Mouse (Mus musculus) left cerebral cortex, adult 2 months (tissue): ENCODE results near the gene Sertad3. TPM values are rescaled to one million over a fixed set of nuclear protein-coding genes. Genes with fewer than 3 reads are reported as not detected.

Experiments
- DNase-seq, 2 experiments: peaks; one replicate each; pipeline ENCODE4 v3.0.0; 2021 to 2022; ENCODE audit warnings: low spot score in 2 of 2, mixed read lengths in 1 of 2; ENCODE audit errors: extremely low spot score in 1 of 2
- H3K27ac ChIP-seq: fragments of 200-600 bp; 2 replicates; pipeline ENCODE4 v1.8.1; 2022
- H3K4me3 ChIP-seq: fragments of 200-600 bp; 2 replicates; pipeline ENCODE4 v1.8.1; 2022
- CTCF ChIP-seq: fragments of 200-600 bp; IDR thresholded peaks from 2 replicates; pipeline ENCODE4 v1.8.1; 2022; ENCODE audit warnings: antibody characterized with exemption, mild to moderate bottlenecking, moderate library complexity
- intact Hi-C: fragments of 180-260 bp; cut with DNase I; formaldehyde crosslinking; loops from one replicate; pipeline ENCODE4 v1.15.1; 2025
- total RNA-seq, 2 experiments: library from RNA; stranded (reverse); gene quantifications; 2 replicates each; pipeline ENCODE4 v1.2.3; 2021

Gene Sertad3
- total RNA-seq, 2 experiments from 2014 or later: 3.3 TPM

DNA sequence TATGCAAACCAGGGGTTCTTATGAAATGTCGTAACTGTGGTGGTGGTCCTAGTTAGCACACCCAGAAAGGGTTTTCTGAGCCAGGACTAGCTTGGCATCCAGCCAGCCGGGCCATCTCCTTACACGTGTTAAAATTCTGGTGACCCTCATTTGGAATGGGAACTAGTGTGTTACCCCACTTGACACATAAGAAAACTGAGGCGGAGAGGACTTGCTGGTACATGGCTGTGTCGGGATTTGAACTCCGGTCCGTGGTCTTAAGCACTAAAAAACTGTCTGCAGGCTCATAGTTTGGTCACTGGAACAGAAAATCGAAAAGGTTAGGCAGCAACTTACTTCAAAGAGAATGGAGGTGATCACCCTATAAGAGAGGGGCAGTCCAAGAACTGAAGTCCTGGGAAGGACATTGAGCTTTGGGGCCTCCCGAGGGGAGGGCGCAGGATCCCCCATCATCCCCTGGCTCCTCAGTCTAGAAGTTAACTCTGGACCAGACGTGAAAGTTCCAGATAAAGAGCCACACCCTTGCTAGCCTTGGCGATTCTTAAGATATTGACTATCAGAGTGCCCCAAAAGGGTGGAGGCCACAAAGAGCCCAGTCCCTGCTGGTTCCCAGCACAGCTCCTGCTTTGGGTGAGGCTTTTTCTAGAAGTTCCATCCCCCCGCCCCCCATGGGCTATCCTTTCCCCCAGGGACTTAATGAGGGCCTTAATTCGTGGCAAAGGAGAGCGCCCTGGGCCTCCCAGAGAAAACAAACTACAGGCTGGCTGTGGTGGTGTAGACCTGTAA, 25.0 kb upstream of the Sertad3 start:
- no peak for TF ChIP-seq CTCF
- Histone ChIP-seq H3K4me3 (peak overlapping the region; percentile 68), H3K27ac (peak overlapping the region; percentile 34)
- intact Hi-C loops: loop anchor here (2.0 to 5.0 kb wide), 2 partner anchors 59 to 112 kb away; partner anchors contain the start of gene Ltbp4
- no peak for DNase-seq

DNA sequence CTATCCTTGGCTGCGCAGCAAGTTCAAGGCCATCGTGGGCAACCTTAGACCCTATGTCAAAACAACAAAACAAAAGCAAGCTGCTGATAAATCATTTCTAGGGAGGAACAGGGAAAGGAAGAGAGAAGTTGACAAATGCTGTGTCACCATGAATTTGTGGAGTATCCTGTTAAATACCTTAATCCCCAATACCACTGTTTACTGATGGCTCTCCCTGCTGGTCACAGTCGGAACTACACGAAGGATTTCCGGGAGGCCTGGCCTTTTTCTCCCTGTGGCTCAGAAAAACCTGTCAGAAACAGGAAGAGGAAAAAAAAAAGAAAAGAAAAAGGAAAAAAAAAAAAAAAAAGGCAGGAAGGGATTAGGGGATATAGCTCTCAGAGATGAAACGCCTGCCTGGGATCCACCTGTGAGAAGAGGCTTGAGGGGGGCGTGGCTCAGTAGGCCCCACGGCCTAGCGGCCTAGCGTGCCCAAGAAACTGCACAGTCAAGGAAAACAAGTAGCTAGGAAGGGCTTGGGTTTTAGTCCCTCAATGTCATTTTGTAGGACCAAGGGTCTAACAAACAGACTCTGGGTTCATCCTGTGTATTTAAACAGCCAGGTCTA, 24.2 kb upstream of the Sertad3 start:
- peak; percentile 69 for TF ChIP-seq CTCF
- H3K27ac ChIP-seq: no peak overlapping the region
- intact Hi-C loops: loop anchor here (2.0 to 5.0 kb wide), 2 partner anchors 58 to 113 kb away; partner anchors contain the start of gene Ltbp4
- no peak overlapping the region for H3K4me3 ChIP-seq
- DNase-seq: peak; percentile 56 to 74

DNA sequence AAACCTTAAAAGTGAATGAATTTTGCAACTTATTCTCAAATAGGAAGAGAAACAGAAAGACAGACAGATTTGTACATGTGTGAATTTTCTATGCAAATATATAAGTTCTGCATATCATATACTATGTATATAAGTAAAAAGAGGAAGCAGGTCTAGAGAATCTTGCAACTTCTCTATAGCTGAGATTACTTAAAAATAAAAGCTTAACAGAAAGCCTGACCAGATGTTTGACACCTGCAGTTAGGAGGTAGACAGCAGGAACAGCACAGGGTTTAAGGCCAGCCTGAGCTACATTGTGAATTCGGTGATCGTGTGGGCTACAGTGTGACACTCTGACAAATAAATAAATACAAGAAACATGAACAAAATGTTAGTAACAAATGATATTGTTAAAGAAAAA, 22.2 kb upstream of the Sertad3 start:
- intact Hi-C loops: no loop called here
- no peak for TF ChIP-seq CTCF
- Histone ChIP-seq H3K4me3 (no peak overlapping the region), H3K27ac (no peak overlapping the region)
- no peak for DNase-seq

DNA sequence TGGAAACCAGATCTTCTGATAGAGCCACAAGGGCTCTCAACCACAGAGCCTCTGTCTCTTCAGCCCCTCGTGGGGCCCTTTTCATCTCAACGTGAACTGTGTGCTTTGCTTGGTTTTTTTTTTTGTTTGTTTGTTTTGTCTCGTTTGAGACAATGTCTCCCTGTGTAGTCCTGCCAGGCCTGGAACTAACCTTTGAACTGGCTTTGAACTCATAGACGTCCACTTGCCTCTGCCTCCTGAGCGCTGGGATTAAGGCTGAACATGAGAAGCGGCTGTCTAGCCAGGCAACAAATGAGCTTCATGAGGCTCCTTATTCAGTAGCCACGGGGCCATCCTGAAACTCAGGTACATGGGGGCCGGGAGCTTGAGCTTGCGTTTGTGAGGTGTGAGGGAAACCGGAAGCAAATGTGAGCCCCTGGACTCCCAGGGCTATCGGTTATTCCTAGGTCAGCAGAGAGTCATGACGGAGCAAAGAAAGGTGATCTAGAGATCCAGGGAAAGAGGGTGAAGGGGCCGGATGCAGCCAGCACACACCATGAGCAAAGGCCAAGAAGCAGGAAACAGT, 21.3 kb upstream of the Sertad3 start:
- DNase-seq: no peak
- Histone ChIP-seq H3K27ac (no peak overlapping the region), H3K4me3 (no peak overlapping the region)
- intact Hi-C loops: no loop called here
- TF ChIP-seq CTCF: no peak

DNA sequence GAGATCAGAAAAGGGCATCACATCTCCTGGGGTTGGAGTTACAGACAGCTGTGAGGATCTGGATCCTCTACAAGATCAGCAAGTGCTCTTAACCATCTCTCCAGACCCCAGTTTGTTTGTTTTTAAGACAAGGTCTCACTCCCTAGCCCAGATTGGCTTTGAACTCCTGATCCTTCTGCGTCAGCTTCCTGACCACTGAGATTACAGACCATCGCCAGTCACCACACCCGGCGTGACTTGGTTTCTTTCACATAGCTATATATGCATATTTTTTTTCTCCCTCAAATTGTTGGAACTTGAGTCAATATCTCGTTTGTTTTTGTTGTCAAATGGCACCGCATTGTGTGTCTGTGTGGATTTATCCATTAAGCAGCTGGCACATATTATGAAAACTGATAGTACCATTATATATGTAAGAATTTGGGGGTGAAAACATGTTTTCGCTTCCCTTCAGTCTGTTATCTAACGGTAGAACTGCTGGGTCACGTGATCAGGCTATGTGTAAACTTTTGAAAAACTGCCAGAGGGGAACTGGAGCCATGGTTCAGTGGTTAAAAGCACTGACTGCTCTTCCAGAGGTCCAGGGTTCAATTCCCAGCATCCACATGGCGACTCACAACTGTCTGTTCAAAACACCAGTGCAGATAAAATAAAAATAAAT, 19.0 kb upstream of the Sertad3 start:
- intact Hi-C loops: no loop called here
- no peak for DNase-seq
- H3K27ac ChIP-seq: no peak overlapping the region
- TF ChIP-seq CTCF: no peak
- no peak overlapping the region for H3K4me3 ChIP-seq

DNA sequence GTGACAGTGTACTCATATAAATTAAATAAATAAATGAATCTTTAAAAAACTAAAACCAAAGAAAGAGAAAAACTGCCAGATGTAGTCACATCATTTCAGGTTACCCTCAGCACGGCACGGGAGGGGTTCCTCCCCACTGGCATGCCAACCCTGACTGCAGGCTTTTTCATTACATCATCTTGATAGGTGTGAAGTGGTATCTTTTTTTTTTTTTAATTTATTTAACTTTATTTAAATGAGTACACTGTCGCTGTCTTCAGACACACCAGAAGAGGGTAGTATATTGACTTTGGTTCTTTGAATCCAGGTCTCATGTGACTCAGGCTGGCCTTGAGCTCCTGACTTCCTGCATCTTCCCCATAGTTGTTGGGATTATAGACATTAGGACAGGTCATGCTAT, 18.3 kb upstream of the Sertad3 start:
- DNase-seq: no peak
- TF ChIP-seq CTCF: no peak
- no peak overlapping the region for H3K4me3 ChIP-seq
- H3K27ac ChIP-seq: no peak overlapping the region
- intact Hi-C loops: no loop called here

DNA sequence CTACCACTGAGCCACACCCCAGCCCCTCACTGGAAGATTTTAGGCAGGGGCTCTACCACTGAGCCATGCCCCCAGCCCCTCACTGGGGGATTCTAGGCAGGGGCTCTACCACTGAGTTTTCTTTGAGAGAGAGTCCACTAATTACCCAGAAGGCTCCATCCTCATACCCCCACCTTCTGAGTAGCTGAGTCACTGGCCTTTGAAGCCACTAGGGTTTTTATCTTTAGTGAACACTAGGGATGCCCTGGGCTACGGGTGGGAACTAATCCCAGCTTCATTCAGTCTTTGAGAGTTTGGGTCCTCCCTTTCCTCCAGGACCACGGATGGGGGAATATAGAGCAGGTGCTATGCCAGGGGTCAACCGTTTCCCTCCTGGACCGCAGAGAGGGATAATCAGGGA, 15.0 kb upstream of the Sertad3 start:
- no peak overlapping the region for H3K4me3 ChIP-seq
- intact Hi-C loops: no loop called here
- no peak for TF ChIP-seq CTCF
- no peak overlapping the region for H3K27ac ChIP-seq
- no peak for DNase-seq

DNA sequence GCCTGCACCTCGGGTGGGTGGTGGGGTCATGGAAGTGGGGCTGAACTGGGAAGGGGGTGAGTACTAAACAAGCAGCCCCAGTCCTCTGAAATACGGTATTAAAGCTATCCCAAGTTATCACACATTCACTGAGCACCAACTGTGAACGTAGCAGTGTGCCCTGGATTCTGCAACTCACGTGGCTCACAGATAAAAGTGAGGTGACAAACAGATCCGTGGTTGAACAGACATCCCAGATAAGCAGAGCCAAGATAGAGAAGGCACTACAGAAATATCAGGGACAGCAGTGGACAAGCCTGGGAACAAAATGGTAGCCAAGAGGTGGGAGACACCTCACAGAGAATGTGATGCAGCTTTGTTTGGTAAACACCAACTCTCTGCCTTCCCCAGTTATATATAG, 13.9 kb upstream of the Sertad3 start:
- no peak for TF ChIP-seq CTCF
- intact Hi-C loops: no loop called here
- Histone ChIP-seq H3K4me3 (no peak overlapping the region), H3K27ac (no peak overlapping the region)
- no peak for DNase-seq

DNA sequence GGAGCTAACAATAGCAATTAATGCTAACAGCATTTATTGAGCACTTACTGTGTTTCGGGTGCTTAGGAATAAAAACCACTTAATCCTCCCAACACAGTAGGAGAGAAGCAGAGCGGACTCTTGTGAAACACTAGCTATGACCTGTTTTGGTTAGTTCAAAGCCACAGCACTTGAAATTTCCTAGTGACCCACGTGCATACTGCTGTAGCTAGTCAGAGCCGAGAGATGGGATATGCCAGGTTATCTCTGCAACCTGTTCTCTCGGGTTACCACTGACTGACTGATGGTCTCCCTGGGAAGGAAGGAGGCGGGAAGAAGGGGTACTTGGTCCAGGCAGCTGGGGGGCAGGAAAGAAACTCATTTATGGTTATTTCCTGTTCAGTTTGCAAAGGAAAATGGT, 13.1 kb upstream of the Sertad3 start:
- intact Hi-C loops: no loop called here

DNA sequence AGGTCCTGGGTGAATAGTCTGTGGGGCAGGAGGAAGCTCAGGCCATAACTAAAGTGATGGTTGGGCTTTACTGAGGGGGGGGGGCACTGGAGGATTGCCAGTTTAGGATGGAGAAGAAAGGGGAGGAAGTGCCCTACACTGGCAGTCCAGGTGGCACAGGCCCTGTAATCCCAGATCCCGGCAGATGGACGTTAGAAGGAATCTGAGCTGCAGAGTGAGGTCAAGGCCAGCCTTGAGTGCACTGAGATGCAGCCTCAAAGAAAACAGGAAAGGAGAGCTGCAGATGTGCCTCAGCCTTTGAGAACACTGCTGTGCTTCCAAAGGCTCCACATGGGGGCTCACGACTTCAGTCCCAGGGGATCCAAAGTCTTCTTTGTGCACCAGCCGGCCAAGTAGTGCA, 5.9 kb upstream of the Sertad3 start:
- DNase-seq: no peak
- TF ChIP-seq CTCF: no peak
- intact Hi-C loops: no loop called here
- no peak overlapping the region for H3K4me3 ChIP-seq
- H3K27ac ChIP-seq: no peak overlapping the region

More for the DNA sequence above, 13.1 kb upstream of the Sertad3 start:
- H3K27ac ChIP-seq: no peak overlapping the region
- TF ChIP-seq CTCF: no peak
- no peak overlapping the region for H3K4me3 ChIP-seq
- no peak for DNase-seq

DNA sequence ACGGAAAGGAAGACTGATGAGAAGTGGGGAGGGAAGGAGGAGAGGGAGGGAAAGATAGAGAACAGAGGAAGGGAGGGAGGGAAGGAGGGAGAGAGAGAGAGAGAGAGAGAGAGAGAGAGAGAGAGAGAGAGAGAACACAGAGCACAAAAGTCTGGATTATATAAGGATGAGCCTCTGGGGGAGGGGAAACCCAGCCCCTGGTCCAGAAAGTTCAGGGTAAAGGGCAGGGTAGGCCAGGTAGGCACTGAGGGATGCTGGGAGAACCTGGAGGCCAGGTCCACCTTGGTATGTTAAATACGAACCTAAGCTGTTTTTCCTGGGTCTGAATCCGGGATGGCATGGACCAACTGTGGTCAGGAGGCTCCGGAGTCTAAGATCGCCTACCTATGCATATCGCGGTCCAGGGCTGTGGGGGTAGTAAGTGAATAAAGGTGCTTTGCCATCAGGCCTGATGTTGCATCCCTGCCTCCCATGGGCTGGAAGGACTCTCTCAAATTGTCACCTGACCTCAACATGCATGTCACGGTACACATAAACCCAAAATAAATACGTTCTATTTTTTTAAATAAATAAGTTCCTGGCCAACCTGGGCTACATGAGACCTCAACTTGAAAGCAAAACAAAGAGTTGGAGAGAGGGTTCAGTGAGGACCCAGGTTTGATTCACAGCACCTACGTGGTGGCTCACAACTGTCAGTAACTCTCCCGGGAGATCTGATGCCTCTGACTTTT, 2.0 kb upstream of the Sertad3 start:
- intact Hi-C loops: no loop called here

More for the DNA sequence above, 2.0 kb upstream of the Sertad3 start:
- no peak overlapping the region for H3K4me3 ChIP-seq
- H3K27ac ChIP-seq: no peak overlapping the region
- TF ChIP-seq CTCF: no peak
- DNase-seq: no peak
